Mouse (Mus musculus) left cerebral cortex, adult 2 months (tissue): Measurements from ENCODE around the gene Ctf2. TPM values are rescaled to one million over a fixed set of nuclear protein-coding genes. Genes with fewer than 3 reads are reported as not detected.
A peak's percentile ranks its signal among the peaks of the same experiment; 100 is the strongest.

Experiments
- DNase-seq, 2 experiments: peaks; one replicate each; pipeline ENCODE4 v3.0.0; 2021 to 2022; ENCODE audit warnings: low spot score in 2 of 2, mixed read lengths in 1 of 2; ENCODE audit errors: extremely low spot score in 1 of 2
- H3K27ac ChIP-seq: fragments of 200-600 bp; 2 replicates; pipeline ENCODE4 v1.8.1; 2022
- H3K4me3 ChIP-seq: fragments of 200-600 bp; 2 replicates; pipeline ENCODE4 v1.8.1; 2022
- CTCF ChIP-seq: fragments of 200-600 bp; IDR thresholded peaks from 2 replicates; pipeline ENCODE4 v1.8.1; 2022; ENCODE audit warnings: antibody characterized with exemption, mild to moderate bottlenecking, moderate library complexity
- intact Hi-C: fragments of 180-260 bp; cut with DNase I; formaldehyde crosslinking; loops from one replicate; pipeline ENCODE4 v1.15.1; 2025
- total RNA-seq, 2 experiments: library from RNA; stranded (reverse); gene quantifications; 2 replicates each; pipeline ENCODE4 v1.2.3; 2021

Ctf2 gene
- total RNA-seq, 2 experiments from 2014 or later, result not detected

DNA sequence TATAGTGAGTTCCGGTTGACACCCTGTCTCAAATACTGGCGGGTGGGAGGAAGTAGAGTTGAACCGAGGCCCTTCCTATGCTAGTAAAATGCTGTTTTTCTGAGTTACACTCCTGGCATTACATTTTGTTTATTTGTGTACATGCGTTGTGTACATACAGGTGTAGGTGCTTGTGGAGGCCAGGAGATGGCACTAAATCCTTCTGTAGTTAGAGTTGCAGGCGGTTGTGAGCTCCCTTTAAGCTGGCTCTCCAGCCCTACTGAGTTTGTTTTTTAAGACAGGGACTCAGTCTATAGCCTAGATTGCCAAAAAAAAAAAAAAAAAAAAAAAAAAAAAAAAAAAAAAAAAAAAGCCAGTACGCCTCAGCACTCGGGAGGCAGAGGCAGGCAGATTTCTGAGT, 4.1 kb downstream of the Ctf2 start:
- intact Hi-C loops, result no loop called here
- no peak for TF ChIP-seq CTCF
- DNase-seq, result no peak
- no peak overlapping the region for H3K27ac ChIP-seq
- H3K4me3 ChIP-seq, result no peak overlapping the region

DNA sequence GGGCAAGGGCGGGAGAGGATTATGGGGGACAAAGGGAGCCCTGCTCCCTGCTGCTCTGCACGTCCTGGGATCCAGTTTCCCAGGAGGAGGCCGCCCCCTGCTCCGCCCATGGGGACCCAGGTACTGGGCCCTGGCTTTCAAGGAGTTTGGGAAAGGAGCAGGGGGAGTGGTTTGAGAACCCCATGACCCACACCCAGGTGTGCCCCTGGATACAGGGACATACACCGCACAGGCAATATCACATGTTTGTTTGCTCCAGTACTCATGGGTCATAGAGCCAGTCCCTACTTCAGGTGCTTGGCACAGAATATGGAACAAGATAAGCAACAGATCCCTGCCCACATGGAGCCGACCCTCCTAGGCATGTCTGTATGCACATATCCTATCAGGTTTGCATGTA, 6.0 kb downstream of the Ctf2 start:
- no peak for DNase-seq
- no peak for TF ChIP-seq CTCF
- Histone ChIP-seq H3K27ac (no peak overlapping the region), H3K4me3 (no peak overlapping the region)
- intact Hi-C loops, result no loop called here

DNA sequence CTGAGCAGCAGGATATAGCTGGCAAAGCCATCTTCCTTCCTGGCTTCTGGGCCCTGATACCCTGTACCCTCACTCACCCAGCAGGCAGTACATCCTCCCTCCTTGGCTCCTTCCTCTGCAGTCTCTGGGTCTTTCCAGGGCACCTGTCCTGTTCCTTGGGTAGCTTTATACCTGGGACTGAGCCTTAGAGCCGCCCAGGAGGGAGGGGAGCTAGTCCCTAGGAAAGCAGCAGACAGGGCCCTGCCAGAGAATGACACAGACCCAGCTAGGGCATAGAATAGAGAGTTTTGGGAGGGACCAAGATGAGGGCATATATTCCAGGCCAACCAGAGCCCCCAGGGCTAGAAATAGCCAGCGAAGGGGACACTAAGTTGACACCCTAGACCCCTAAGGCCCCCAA, 6.5 kb downstream of the Ctf2 start:
- intact Hi-C loops, result no loop called here
- TF ChIP-seq CTCF, result no peak
- no peak overlapping the region for H3K4me3 ChIP-seq
- DNase-seq, result no peak
- no peak overlapping the region for H3K27ac ChIP-seq

DNA sequence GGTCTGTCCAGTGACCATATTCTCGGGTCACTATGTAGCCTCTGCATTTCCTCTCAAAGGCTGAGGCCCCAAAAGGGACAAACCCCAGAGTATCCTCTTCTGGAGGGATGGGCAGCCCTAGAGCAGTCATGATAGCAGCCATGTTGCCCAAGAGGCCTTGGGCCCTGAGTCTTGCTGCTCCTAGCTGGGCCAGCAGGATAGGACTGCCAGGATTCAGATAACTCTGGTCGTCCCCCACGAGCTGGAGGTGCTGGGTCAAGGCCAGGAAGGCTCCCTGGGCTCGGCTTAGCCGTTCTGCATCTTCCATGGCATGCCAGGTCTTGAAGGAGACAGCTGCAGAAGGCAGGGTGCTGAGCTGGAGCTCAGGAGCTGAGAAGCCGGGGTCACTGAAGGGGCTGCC, 12.7 kb downstream of the Ctf2 start:
- no peak for DNase-seq
- no peak for TF ChIP-seq CTCF
- no peak overlapping the region for H3K27ac ChIP-seq
- intact Hi-C loops, result no loop called here
- H3K4me3 ChIP-seq, result no peak overlapping the region

DNA sequence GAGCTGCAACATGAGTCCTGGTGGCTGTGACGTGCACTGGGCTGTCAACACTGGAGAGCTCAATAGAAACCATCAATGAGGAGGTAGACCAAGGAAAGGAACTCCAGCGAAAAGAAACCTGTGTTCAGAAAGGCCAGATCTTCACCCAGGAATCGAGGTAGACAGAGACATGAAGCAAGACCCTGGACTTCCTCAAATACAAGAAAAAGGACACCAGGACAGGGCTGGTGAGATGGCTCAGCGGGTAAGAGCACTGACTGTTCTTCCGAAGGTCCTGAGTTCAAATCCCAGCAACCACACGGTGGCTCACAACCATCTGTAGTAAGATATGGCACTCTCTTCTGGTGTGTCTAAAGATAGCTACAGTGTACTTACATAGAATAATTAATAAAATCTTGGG, 13.6 kb downstream of the Ctf2 start:
- Histone ChIP-seq H3K27ac (no peak overlapping the region), H3K4me3 (no peak overlapping the region)
- no peak for TF ChIP-seq CTCF
- intact Hi-C loops, result no loop called here
- DNase-seq, result no peak

DNA sequence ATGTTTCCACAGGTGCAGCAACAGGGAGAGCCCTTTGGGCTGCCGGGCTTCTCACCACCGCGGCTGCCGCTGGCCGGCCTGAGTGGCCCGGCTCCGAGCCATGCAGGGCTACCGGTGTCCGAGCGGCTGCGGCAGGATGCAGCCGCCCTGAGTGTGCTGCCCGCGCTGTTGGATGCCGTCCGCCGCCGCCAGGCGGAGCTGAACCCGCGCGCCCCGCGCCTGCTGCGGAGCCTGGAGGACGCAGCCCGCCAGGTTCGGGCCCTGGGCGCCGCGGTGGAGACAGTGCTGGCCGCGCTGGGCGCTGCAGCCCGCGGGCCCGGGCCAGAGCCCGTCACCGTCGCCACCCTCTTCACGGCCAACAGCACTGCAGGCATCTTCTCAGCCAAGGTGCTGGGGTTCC, 15.0 kb downstream of the Ctf2 start:
- DNase-seq, result peak; percentile 61 to 73
- peak; percentile 80 for TF ChIP-seq CTCF
- Histone ChIP-seq H3K4me3 (peak overlapping the region; percentile 51), H3K27ac (peak overlapping the region; percentile 22; the same call in 1 of the 2 replicates)
- intact Hi-C loops, result loop anchor here (1.0 kb wide), 1 partner anchor 27 kb away; the partner anchor contains the start of gene Fbxl19

DNA sequence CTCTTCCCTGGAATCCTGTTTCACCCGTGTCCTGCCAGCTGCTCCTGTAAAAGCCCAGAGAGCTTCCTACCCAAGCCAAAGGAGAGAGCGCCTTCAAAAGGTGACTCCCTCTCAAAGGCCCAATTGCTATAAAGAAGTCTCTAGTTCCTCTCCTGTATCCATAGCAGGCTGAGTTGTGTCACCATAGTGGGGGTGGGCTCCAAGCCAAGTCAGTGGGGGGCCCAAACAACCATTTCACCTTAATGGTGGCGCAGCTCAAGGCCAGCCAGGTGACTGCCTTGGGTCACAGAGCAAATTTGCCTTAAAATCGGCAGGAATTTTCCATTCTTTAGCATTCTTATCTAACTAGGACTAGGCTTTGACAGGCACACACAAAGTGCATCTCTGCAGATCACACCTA, 17.1 kb downstream of the Ctf2 start:
- no peak overlapping the region for H3K4me3 ChIP-seq
- no peak overlapping the region for H3K27ac ChIP-seq
- intact Hi-C loops, result no loop called here
- no peak for TF ChIP-seq CTCF
- no peak for DNase-seq

DNA sequence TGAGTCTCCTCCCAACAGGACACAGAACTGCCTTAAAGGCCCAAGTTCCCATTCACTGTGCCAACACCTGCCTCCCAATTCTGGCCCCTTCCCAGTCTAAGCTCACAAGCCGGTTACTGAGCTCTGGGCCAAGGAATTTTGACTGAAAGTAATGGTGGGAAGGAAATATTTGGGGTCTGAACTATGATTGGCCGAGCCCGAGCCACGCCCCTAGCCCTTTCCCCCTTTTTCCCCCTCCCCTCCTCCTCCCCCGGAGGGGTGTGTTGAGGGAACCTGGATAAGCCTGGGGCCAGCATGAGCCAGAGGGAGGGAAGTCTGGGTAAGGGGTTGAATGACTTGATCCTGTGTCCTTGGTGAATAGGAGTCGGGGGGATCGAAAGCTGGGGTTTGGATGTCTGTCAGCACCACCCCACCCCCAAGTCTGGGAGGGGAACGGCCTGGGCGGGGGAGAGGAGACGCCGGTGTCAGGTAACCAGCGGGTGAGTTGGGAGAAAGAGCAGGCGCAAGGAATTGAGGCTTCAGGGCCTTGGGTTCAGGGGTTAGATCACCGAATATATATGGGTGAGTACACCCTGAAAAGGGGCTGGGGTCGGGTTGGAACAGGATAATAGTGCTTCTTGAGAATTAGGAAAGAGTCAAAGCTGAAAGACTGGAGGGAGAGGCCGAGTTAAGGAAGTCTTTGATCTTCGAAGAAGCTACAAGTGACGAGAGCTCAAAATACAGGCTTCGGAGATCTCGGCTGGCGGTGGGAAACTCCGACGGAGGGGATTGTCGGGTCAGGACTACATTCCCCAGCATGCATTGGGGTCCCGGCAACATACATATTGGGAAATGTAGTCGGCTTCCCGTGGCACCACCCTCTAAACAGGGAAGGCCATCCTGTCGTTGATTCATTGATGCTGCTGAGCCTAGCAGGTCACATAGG, 19.2 kb downstream of the Ctf2 start, which contains the start of gene Ctf1:
Gene Ctf1, plus strand, starts transcription at position 276 of the 925 bp plus-strand sequence.
- intact Hi-C loops, result no loop called here
- no peak within 1 kb of the TSS; the same call in 1 of the 2 replicates for H3K27ac ChIP-seq

DNA sequence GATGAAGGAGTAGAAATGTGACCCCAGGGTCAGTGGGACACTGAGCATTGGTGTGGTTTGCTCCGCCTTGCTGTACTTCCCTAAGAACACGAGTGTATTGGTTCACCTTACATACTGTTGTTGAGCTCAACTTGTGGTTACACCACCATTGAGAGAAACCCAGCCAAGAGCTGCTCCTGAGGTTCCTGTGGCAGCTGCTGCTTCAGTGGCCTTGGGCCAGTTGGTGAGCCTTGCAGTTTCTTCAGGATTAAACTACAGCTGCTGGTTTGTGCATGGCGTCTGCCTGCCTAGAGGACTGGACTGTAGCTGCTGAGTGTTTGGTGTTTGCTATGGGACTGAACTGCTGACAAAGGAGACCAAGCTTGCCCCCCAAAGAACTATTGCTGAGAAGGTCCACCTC, 20.5 kb downstream of the Ctf2 start:
- DNase-seq, result no peak
- TF ChIP-seq CTCF, result no peak
- Histone ChIP-seq H3K4me3 (no peak overlapping the region), H3K27ac (no peak overlapping the region)
- intact Hi-C loops, result no loop called here

More for the DNA sequence above, 19.2 kb downstream of the Ctf2 start, which contains the start of gene Ctf1:
- H3K4me3 ChIP-seq, result peak within 1 kb of the TSS; percentile 37
- no peak for TF ChIP-seq CTCF
- peak; percentile 65 to 71 for DNase-seq

DNA sequence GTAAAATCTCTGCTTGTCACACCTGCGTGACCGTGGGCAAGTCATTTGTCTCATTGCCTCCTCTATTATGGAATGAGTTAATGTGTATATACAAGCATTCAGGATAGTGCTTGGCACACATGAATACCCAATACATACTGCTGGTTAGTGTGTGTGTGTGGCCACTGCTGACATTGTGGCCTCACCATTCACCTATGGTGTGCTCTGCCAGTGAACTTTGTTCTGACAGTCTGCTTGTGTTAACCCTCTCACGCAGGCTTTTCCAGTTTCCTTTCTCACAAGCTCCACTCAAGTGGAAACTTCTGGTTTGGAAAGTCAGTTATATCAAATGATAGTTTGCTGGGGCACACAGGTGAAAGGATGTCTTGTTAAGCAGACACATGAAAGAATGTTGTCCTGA, 20.9 kb downstream of the Ctf2 start:
- TF ChIP-seq CTCF, result no peak
- Histone ChIP-seq H3K4me3 (no peak overlapping the region), H3K27ac (no peak overlapping the region)
- no peak for DNase-seq
- intact Hi-C loops, result no loop called here

DNA sequence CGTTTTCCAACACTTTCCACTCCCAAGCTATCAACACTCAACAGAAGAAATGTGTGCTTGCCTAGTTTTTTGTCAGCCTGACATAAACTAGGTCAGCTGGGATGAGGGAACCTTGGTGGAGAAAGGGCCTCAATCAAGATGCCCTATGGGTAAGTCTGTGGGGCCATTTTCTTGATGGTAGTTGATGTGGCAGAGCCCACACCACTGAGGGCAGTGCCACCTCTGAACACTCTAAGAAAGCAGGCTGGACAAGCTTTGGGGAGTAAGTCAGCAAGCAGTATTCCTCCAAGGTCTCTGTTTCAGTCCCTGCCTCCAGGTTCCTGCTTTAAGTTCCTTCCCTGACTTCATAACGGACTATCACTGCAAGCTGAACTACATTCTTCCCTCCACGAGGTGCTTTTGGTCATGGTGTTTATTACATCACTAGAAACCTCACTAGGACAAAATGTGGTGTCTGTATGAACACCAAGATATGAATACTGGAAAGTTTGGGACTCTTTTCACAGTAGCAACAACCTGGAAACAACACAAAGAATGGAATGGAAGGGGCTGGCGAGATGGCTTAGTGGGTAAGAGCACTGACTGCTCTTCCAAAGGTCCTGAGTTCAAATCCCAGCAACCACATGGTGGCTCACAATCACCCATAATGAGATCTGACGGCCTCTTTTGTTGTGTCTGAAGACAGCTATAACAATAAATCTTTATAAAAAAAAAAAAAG, 22.5 kb downstream of the Ctf2 start:
- peak overlapping the region; percentile 92 for H3K4me3 ChIP-seq
- H3K27ac ChIP-seq, result no peak overlapping the region
- TF ChIP-seq CTCF, result no peak
- intact Hi-C loops, result loop anchor here (2.0 kb wide), 1 partner anchor 15 kb away; no protein-coding TSS in a partner anchor
- DNase-seq, result no peak
